In genomic region chr11:101063676-101064327, GRCm38 (mm10) we compare ENCODE assay signal across 8 mouse cellular contexts. TPM values are rescaled to one million over a fixed set of nuclear protein-coding genes. Genes with fewer than 3 reads are reported as not detected.
DNase-seq lines count a peak whose midpoint lies in the region; ATAC-seq and TF ChIP-seq lines count a peak whose summit lies in the region.

No protein-coding gene starts in this region.

- intact Hi-C loops in gastrocnemius, postnatal 36 days (cut with DNase I), result loop anchor here (10.0 kb wide), 1 partner anchor 319 kb away; no protein-coding TSS in a partner anchor

- H3K27ac ChIP-seq in MEL (ENCODE audit: control insufficient read depth, low read depth, low read length), result peak overlapping the region; percentile 67
- peak overlapping the region; percentile 94 for H3K27ac ChIP-seq in intestine, embryonic 14.5 days (ENCODE audit: low read depth)

- peaks cover 12 to 24% of the 10 kb centered on the region in 2 experiments for H3K4me1 ChIP-seq in MEL (ENCODE audit: control insufficient read depth in 1 of 2, insufficient read depth in 2 of 2, low read length in 2 of 2)
- peaks cover 57% of the 10 kb centered on the region for H3K4me1 ChIP-seq in intestine, embryonic 14.5 days (replicated peaks; ENCODE audit: control insufficient read depth, insufficient read depth, low read length)

- no peak overlapping the region for H3K4me3 ChIP-seq in MEL (ENCODE audit: control insufficient read depth in 1 of 2, insufficient read depth in 1 of 2, low read depth in 2 of 2, low read length in 2 of 2)
- no peak overlapping the region for H3K4me3 ChIP-seq in intestine, embryonic 14.5 days (ENCODE audit: low read depth, low read length)

- H3K79me2 ChIP-seq in MEL (ENCODE audit: control insufficient read depth, insufficient read depth, low read length, poor library complexity), result no peaks in the 10 kb centered on the region

- TF ChIP-seq CTCF in MEL (IDR thresholded peaks at IDR 0.05 in 2 of 3, conservative IDR thresholded peaks at IDR 0.05 in 1 of 3; ENCODE audit: control insufficient read depth in 1 of 3, insufficient read depth in 1 of 3, low read depth in 2 of 3, low read length in 3 of 3, poor library complexity in 1 of 3, severe bottlenecking in 1 of 3), result no peak

- H3K27me3 ChIP-seq in MEL (ENCODE audit: control insufficient read depth in 1 of 2, insufficient read depth in 2 of 2, low read length in 2 of 2), result no peaks in the 10 kb centered on the region
- no peaks in the 10 kb centered on the region for H3K27me3 ChIP-seq in intestine, embryonic 14.5 days (replicated peaks; ENCODE audit: control insufficient read depth, insufficient read depth, low read length)

- peaks cover 0 to 16% of the 10 kb centered on the region in 2 experiments; a peak in 2 of 4 replicates for H3K36me3 ChIP-seq in MEL (ENCODE audit: control insufficient read depth in 1 of 2, insufficient read depth in 2 of 2, low read length in 2 of 2)
- H3K36me3 ChIP-seq in intestine, embryonic 14.5 days (ENCODE audit: control insufficient read depth, insufficient read depth, low read length), result no peaks in the 10 kb centered on the region

- DNase-seq in 416B (ENCODE audit: low read depth), result peak; percentile 97
- peak; percentile 90 for DNase-seq in MEL (ENCODE audit: low read depth, low spot score)
- peak; percentile 80 to 81 for DNase-seq in cerebellum, postnatal 14 days
- DNase-seq in gastrocnemius, postnatal 36 days, result peak; percentile 57 to 66
- peak; percentile 76 for DNase-seq in intestine, embryonic 14.5 days (ENCODE audit: low spot score)
- peak; percentile 87 to 91 for DNase-seq in lung, adult 18-20 months
- DNase-seq in frontal cortex, postnatal 14 days (ENCODE audit: low spot score in 2 of 2), result no peak

- H3K9ac ChIP-seq in MEL (ENCODE audit: control insufficient read depth, low read depth, low read length, poor library complexity, severe bottlenecking), result peak overlapping the region; percentile 39
- no peak overlapping the region for H3K9ac ChIP-seq in intestine, embryonic 14.5 days (ENCODE audit: low read length)

- TF ChIP-seq EP300 in MEL (IDR thresholded peaks at IDR 0.05; ENCODE audit: low read depth in 1 of 2, low read length in 2 of 2), result peak; percentile 92 to 93

- peak overlapping the region; percentile 6; the same call in 1 of the 2 replicates for H3K4me2 ChIP-seq in intestine, embryonic 14.5 days (ENCODE audit: low read length)

- no peak for TF ChIP-seq POLR2A in MEL (IDR thresholded peaks at IDR 0.05; ENCODE audit: control insufficient read depth in 1 of 2, insufficient read depth in 1 of 2, low read depth in 1 of 2, low read length in 2 of 2, poor library complexity in 1 of 2)

- no peaks in the 10 kb centered on the region for H3K9me3 ChIP-seq in MEL (replicated peaks; ENCODE audit: insufficient read depth, low read length)
- H3K9me3 ChIP-seq in intestine, embryonic 14.5 days (ENCODE audit: control insufficient read depth, low read length), result no peaks in the 10 kb centered on the region

- TF ChIP-seq RAD21 in MEL (IDR thresholded peaks at IDR 0.05; ENCODE audit: low read depth, low read length), result no peak

- ATAC-seq in intestine, embryonic 14.5 days (replicated peaks; ENCODE audit: low FRiP score, low TSS enrichment, low read depth), result peak; percentile 53
- peak; percentile 66 for ATAC-seq in neutrophil, adult 5-6 weeks (ENCODE audit: extremely low read depth, insufficient number of reproducible peaks, low FRiP score, poor library complexity, severe bottlenecking)

- WGBS in intestine, embryonic 14.5 days, result 14% methylated on average over 12 of the region's 12 CpGs

TF ChIP-seq in MEL, 35 proteins besides CTCF, POLR2A, EP300 and RAD21:
- TF ChIP-seq ZKSCAN1 (IDR thresholded peaks at IDR 0.05; ENCODE audit: low read depth, low read length) (no peak), KAT2A (conservative IDR thresholded peaks at IDR 0.05; ENCODE audit: low read depth, low read length) (no peak; the same call in 1 of the 2 replicates), USF1 (IDR thresholded peaks at IDR 0.05; ENCODE audit: low read depth, low read length) (no peak; the same call in none of the 2 replicates), TBP (IDR thresholded peaks at IDR 0.05; ENCODE audit: low read depth, low read length) (no peak), MAFK (IDR thresholded peaks at IDR 0.05; ENCODE audit: borderline replicate concordance, low read depth, low read length) (peak; percentile 39; the same call in 1 of the 2 replicates), ETS1 (IDR thresholded peaks at IDR 0.05; ENCODE audit: low read depth, low read length) (peak; percentile 93), TAL1 (IDR thresholded peaks at IDR 0.05; ENCODE audit: low read length) (peak; percentile 96), ELF1 (IDR thresholded peaks at IDR 0.05; ENCODE audit: low read depth, low read length) (peak; percentile 63), SMC3 (IDR thresholded peaks at IDR 0.05; ENCODE audit: low read depth, low read length) (peak; percentile 2; the same call in 1 of the 2 replicates), MAZ (IDR thresholded peaks at IDR 0.05; ENCODE audit: low read depth, low read length) (no peak), TCF12 (IDR thresholded peaks at IDR 0.05; ENCODE audit: low read depth, low read length) (peak; percentile 96), MXI1 (IDR thresholded peaks at IDR 0.05; ENCODE audit: low read depth, low read length) (peak; percentile 47; the same call in 1 of the 2 replicates), POLR2AphosphoS2 (IDR thresholded peaks at IDR 0.05; ENCODE audit: low read length) (no peak), NRF1 (IDR thresholded peaks at IDR 0.05; ENCODE audit: insufficient read depth, low read depth, low read length, poor library complexity, severe bottlenecking) (peak; percentile 18; the same call in 1 of the 2 replicates), RCOR1 (IDR thresholded peaks at IDR 0.05; ENCODE audit: low read depth, low read length) (peak; percentile 86), GATA1 (IDR thresholded peaks at IDR 0.05; ENCODE audit: low read depth, low read length) (peak; percentile 88), SIN3A (IDR thresholded peaks at IDR 0.05; ENCODE audit: low read length) (peak; percentile 63; the same call in 1 of the 2 replicates)

RNA-seq across cellular contexts. Expression of gene Naglu, which starts 6.0 kb away (rescaled TPM):
- 1.1 and 1.5 TPM in 2 replicates for total RNA-seq in MEL (2012; rRNA removed)
- 1 to 10 TPM in 1 of 2 experiments, not detected in 1; 3.1 TPM for polyA plus RNA-seq in MEL (2012; ENCODE audit: insufficient read depth in 1 of 2, insufficient read length in 2 of 2, low read depth in 1 of 2, low replicate concordance in 2 of 2, missing spikeins in 1 of 2)
- total RNA-seq in gastrocnemius, postnatal 36 days (2021), result 1 to 10 TPM; 3.2 to 3.5 TPM
- 11.5 and 12.7 TPM in 2 replicates for polyA plus RNA-seq in intestine, embryonic 14.5 days (2014; fragmentation: Nextera tagmentation; extraction: Ambion mirVana)
- 11.1 and 13.6 TPM in 2 replicates for total RNA-seq in neutrophil, adult 5-6 weeks (2017)

RNA-seq across cellular contexts. Expression of gene Hsd17b1, which starts 14.4 kb away (rescaled TPM):
- not detected in 2 replicates for total RNA-seq in MEL (2012; rRNA removed)
- polyA plus RNA-seq in MEL (2012; ENCODE audit: insufficient read depth in 1 of 2, insufficient read length in 2 of 2, low read depth in 1 of 2, low replicate concordance in 2 of 2, missing spikeins in 1 of 2), result not detected
- not detected for total RNA-seq in gastrocnemius, postnatal 36 days (2021)
- not detected in 2 replicates for polyA plus RNA-seq in intestine, embryonic 14.5 days (2014; fragmentation: Nextera tagmentation; extraction: Ambion mirVana)
- 2.3 and 3.4 TPM in 2 replicates for total RNA-seq in neutrophil, adult 5-6 weeks (2017)

RNA-seq across cellular contexts. Expression of gene Coasy, which starts 18.6 kb away (rescaled TPM):
- total RNA-seq in MEL (2012; rRNA removed), result 34.8 and 42.9 TPM in 2 replicates
- polyA plus RNA-seq in MEL (2012; ENCODE audit: insufficient read depth in 1 of 2, insufficient read length in 2 of 2, low read depth in 1 of 2, low replicate concordance in 2 of 2, missing spikeins in 1 of 2), result 10 to 100 TPM in 1 of 2 experiments, not detected in 1; 44.2 TPM
- total RNA-seq in gastrocnemius, postnatal 36 days (2021), result 1 to 10 TPM; 8.0 to 8.9 TPM
- polyA plus RNA-seq in intestine, embryonic 14.5 days (2014; fragmentation: Nextera tagmentation; extraction: Ambion mirVana), result 39.7 and 45.5 TPM in 2 replicates
- total RNA-seq in neutrophil, adult 5-6 weeks (2017), result 11.5 and 18.7 TPM in 2 replicates

RNA-seq across cellular contexts. Expression of gene Mlx, which starts 23.3 kb away (rescaled TPM):
- 70.8 and 75.9 TPM in 2 replicates for total RNA-seq in MEL (2012; rRNA removed)
- 10 to 100 TPM in 1 of 2 experiments, not detected in 1; 57.5 TPM for polyA plus RNA-seq in MEL (2012; ENCODE audit: insufficient read depth in 1 of 2, insufficient read length in 2 of 2, low read depth in 1 of 2, low replicate concordance in 2 of 2, missing spikeins in 1 of 2)
- 10 to 100 TPM in 1 of 2 experiments, 1 to 10 TPM in 1; 8.8 to 12.4 TPM for total RNA-seq in gastrocnemius, postnatal 36 days (2021)
- 43.6 and 48.0 TPM in 2 replicates for polyA plus RNA-seq in intestine, embryonic 14.5 days (2014; fragmentation: Nextera tagmentation; extraction: Ambion mirVana)
- 38.7 and 46.3 TPM in 2 replicates for total RNA-seq in neutrophil, adult 5-6 weeks (2017)

RNA-seq across cellular contexts. Expression of gene Psmc3ip, which starts 31.4 kb away (rescaled TPM):
- 9.1 and 14.5 TPM in 2 replicates for total RNA-seq in MEL (2012; rRNA removed)
- polyA plus RNA-seq in MEL (2012; ENCODE audit: insufficient read depth in 1 of 2, insufficient read length in 2 of 2, low read depth in 1 of 2, low replicate concordance in 2 of 2, missing spikeins in 1 of 2), result 1 to 10 TPM in 1 of 2 experiments, not detected in 1; 8.2 TPM
- 1 to 10 TPM; 1.6 to 2.1 TPM for total RNA-seq in gastrocnemius, postnatal 36 days (2021)
- polyA plus RNA-seq in intestine, embryonic 14.5 days (2014; fragmentation: Nextera tagmentation; extraction: Ambion mirVana), result 29.1 and 38.1 TPM in 2 replicates
- 3.6 and 4.0 TPM in 2 replicates for total RNA-seq in neutrophil, adult 5-6 weeks (2017)

Comparison
In these comparisons a context has a peak if more than half of its experiments do, and no peak if none do; other contexts are left out.
1. DNase-seq: peak in 416B (single experiment), MEL (single experiment), cerebellum, postnatal 14 days (2 of 2), gastrocnemius, postnatal 36 days (2 of 2), intestine, embryonic 14.5 days (single experiment) and lung, adult 18-20 months (2 of 2); none in frontal cortex, postnatal 14 days (0 of 2).